Mouse (Mus musculus) cerebellum, postnatal 4 days (tissue): ENCODE measurements at regions not wholly inside any gene's neighbourhood (a gene's known extent, or its start where the extent isn't known, plus 50 kb on each side); places are given as distances from the start of the nearest gene placed in this dataset.

ENCODE experiments used
- DNase-seq, 2 experiments: peaks; one replicate each; pipeline ENCODE4 v3.0.0; 2022; ENCODE audit warnings: low spot score in 2 of 2, mixed read lengths in 1 of 2

DNA sequence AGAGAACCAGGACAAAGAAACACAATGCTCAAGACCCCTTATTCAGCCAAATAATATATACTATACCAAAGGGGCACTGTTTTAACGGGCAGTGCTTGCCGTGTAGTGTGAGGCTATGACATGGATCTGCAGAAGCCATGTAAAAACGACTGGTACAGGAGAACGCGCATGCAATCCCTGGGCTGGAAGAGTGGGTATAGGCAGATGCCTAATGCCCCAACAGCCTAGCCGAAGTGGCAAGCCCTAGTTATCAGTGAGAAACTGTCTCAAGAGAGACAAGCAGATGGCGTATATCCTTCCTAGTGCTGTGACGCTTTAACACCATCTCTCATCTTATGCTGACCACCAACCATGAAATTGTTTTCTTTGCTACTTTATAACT lies 262.8 kb downstream of the Ankrd50 start:
- no peak for DNase-seq

GRCm38 (mm10) chr3:38220934-38221833 lies 263.5 kb downstream of the Ankrd50 start:
- DNase-seq: peak in 1 of 2 experiments; percentile 38

- no peak for DNase-seq
These were observed 275.6 kb downstream of the Ankrd50 start for GRCm38 (mm10) chr3:38209081-38209480.

DNA sequence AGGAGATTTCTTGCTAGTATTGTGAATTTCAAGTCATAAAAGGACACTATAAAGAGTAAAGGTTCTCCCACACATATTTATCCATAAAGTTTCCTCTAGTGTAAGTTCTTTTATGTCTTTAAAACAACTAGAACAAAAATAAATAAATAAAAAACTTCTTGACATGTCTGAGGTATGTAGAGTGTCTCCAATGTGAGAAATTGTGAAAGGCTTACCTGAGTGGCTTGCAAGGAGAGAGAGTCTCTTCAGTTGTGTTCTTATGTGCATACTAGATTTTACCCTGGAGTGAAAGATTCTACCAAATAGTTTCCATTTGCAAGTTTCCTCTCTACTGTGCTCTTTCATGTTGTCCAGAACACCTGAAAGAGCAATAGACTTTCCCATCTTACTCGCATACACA lies 276.8 kb downstream of the Ankrd50 start:
- no peak for DNase-seq

- DNase-seq: peak; percentile 37 to 74
These were observed 282.6 kb downstream of the Ankrd50 start for GRCm38 (mm10) chr3:38201861-38202656.

- peak in 1 of 2 experiments; percentile 1 for DNase-seq
These were observed 290.6 kb downstream of the Ankrd50 start for GRCm38 (mm10) chr3:38194001-38194400.

- DNase-seq: no peak
These were observed 297.2 kb downstream of the Ankrd50 start for GRCm38 (mm10) chr3:38187406-38187896.

DNA sequence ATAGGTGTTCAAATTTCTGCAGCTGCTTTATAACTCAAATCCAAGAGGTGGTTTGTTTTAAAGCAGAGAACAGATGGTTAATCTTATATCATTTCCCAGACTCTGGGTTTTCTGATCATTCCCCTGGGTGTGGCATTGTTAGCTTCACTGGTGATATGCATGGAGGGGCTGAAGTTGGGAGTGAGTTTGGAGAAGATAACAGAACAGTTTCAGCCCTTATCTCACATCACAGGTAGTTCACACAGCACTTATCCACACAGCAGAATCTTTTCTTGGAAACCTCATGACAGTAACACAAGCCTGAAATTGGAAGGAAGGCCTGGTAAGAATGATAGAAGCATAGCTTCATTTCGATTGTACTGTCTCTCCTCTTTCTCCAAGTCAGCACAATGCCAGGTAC lies 298.1 kb downstream of the Ankrd50 start:
- DNase-seq: no peak

DNA sequence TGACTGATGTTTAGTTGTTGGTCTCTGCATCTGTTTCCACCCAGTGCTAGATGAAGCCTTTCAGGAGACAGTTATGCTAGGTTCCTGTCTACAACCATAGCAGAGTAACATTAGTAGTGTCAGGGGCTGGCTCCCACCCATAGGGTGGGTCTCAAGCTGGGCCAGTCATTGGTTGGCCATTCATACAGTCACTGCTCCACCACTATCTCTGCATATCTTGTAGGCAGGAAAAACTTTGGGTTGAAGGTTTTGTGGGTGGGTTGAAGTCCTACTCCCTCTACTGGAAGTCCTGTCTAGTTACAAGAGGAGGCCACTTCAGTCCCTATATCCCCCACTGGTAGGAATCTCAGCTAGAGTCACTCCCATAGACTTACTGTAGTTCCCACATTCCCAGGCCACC lies 306.3 kb downstream of the Ankrd50 start:
- DNase-seq: no peak

GRCm38 (mm10) chr3:38175946-38176345 lies 308.7 kb downstream of the Ankrd50 start:
- DNase-seq: no peak

DNA sequence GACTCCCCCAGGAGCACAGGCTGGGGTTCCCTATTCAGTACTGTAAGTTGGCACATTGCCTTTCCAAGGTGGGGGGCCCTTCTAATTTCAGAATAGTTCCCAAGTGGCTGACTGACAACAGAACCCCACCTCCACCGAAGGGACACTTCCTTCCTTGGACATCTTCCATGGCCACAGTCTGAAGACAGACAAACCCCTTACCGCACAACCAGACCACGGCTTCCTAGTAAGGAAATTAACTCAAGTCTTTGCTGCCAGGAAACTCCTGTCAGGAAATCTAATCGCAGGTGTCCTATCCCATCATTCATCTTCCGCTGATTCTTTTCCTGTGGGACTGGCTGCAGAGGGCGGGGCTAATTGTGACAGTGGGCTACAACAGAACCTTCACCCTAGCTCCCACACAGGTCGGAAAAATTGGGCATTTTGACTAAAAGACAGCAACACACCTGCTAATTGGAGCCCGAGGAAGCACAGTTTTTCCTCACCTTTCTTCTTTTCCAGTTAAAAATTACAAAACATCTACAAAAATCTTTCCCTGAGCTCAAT lies 309.8 kb downstream of the Ankrd50 start:
- no peak for DNase-seq

GRCm38 (mm10) chr3:38152408-38152807 lies 332.2 kb downstream of the Ankrd50 start:
- DNase-seq: no peak

DNA sequence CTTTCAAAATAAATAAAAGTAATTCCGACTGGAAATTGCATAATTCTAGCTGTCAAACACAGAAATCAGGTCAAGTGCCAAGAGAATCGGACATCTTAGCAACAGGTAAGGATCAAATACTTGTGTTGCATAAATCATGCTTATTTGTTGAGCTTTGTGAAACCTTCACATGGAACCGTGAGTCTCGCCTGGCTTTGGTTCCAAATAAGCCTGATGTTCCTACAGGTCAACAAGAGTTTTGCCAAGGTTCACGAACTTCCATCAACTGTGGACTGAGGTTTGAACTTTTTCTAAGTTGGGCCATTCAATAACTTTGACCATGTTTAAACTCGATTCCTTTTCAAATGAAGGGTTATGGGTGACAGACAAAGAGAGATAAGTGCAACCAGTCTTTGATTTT lies 332.8 kb downstream of the Ankrd50 start:
- no peak for DNase-seq

DNA sequence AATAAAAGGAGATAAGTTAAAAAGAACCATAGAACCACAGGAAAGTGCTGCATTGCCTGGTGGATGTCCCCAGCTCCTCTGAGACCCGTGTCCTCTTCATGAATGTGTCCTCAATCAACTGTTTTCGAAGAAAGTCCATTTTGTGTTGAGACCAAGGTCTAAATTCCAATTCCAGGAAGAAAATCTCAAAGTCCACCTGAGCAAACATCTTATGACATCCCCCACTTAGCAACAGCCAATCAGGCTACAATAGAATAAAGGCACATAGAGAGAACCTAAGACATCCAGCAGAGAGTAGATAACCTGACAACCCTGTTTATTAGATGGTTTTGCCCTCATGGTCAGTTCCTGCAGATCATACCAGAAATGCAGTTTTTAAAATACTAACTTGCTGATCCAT lies 338.0 kb downstream of the Ankrd50 start:
- no peak for DNase-seq

GRCm38 (mm10) chr3:38145444-38145843 lies 339.2 kb downstream of the Ankrd50 start:
- DNase-seq: peak in 1 of 2 experiments; percentile 15

GRCm38 (mm10) chr3:38144650-38145049 lies 340.0 kb downstream of the Ankrd50 start:
- DNase-seq: no peak

GRCm38 (mm10) chr3:38143147-38143883 lies 341.3 kb downstream of the Ankrd50 start:
- DNase-seq: peak; percentile 47 to 86

DNA sequence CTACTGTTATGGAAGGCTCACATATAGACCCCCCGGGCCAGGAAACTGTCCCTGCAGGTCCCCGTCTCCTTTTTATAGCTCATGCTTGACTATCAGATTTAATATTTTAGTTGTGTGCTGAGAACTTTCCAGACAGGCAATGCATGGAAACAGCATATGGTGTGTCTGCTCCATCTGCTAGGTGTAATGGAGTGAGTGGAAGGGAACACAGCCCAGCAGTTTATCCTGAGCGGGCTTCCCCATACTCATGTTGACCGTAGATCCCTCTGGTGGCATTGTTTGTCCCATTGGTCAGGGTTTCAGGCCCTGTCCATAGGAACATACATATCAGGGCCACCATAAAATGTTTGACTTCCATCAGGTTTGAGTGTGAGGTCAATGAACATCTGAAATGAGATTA lies 345.3 kb downstream of the Ankrd50 start:
- no peak for DNase-seq

DNA sequence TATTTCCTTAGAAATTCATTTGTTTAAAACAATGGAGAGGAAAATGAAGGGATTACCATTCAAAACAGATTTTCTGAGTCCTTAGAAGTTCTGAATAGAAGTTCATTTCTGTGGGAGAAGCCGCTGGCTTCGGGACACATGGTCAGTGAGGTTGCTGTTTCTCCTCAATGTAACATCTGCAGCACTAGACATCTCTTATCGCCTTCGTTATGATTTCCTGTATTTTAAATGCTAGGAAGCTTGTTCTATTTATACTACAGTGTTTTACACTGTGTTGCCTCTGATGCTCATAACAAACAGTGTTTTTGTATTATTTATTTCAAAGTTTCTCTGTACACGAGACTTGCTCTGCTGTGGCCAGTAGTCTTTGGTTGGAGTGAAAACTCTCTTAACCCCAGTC lies 346.6 kb downstream of the Ankrd50 start:
- DNase-seq: no peak

DNA sequence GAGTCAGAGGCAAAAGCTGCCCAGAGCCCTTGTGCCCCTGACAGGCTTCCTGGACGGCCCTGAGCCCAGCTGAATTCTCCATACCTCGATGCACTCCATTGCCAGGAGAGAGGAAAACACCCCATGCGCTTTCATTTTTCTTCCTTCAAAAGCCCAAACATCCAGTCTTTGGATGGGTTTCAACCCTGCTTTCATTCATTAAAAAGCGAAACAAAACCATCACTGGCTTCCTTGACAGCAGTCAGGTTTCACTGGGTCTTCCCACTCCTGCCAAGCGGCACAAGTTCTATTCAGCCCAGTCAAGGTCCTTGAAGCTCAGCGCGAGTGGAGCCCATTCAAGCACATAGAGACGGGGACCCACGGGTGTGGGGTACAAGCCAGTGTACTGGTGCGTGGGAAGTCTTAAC lies 348.8 kb downstream of the Ankrd50 start:
- peak in 1 of 2 experiments; percentile 10 for DNase-seq

DNA sequence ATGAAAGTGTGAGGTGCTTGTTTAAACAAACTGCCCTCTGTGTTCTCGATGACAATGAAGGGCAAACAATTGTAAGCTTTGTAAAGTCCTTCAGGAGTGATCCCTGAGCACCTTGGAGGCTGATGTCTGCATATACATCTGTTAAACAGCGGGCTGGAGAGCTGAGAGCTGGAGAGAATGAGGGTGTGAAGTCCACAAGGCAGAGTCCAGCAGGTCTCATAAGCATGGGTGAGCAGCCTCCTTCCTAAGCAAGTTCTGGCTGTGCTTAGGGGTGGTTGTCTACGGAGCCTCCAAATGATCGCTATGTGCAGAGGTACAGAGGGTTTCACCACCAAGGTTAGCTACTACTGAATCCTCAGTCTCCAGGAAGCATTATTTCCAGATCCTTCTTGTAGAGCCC lies 350.2 kb downstream of the Ankrd50 start:
- DNase-seq: no peak

- no peak for DNase-seq
These were observed 352.8 kb downstream of the Ankrd50 start for GRCm38 (mm10) chr3:38131887-38132220.
